Mouse (Mus musculus): ENCODE results near the gene Ccser1. TPM values are rescaled to one million over a fixed set of nuclear protein-coding genes. Genes with fewer than 3 reads are reported as not detected.
"Not testable (repeated sequence)": the region's sequence is repeated elsewhere in the genome, so short reads cannot be mapped to it uniquely, and the experiment has no call there.

Gene Ccser1
- total RNA-seq, 2 experiments from 2014 or later, result 0.82 to 1.1 TPM

- intact Hi-C loops (cut with DNase I), result no loop called here
- TF ChIP-seq CTCF (IDR thresholded peaks at IDR 0.05), result no peak
- Histone ChIP-seq H3K27ac (no peak overlapping the region), H3K4me3 (no peak overlapping the region)
- no peak for DNase-seq
Measured at GRCm38 (mm10) chr6:61976878-61977277, 796.8 kb downstream of the Ccser1 start.

DNA sequence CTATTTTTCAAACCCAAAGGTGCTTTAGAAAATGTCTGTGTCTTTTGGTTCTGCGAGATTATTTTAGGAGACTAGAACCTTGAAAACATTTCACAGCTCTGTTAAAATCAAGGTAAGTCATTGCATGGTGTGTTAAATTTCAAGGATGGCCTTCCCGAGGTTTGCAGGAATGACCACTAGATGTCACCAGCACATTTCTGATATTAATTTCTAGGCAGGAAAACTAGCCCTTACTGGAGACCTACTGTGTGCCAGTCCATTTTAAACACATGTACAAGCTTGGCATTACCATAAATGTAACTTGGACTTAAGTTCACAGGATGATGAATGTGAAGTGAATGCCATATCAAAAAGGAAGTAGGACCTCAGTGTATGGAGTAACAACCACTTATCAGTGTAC, 798.3 kb downstream of the Ccser1 start:
- peak; percentile 51 for TF ChIP-seq CTCF (IDR thresholded peaks at IDR 0.05)
- no peak overlapping the region for H3K27ac ChIP-seq
- no peak overlapping the region for H3K4me3 ChIP-seq
- no peak for DNase-seq
- intact Hi-C loops (cut with DNase I), result no loop called here

GRCm38 (mm10) chr6:62014374-62014773, 834.2 kb downstream of the Ccser1 start:
- no peak for DNase-seq
- H3K4me3 ChIP-seq, result no peak overlapping the region
- no peak overlapping the region for H3K27ac ChIP-seq
- intact Hi-C loops (cut with DNase I), result no loop called here
- TF ChIP-seq CTCF (IDR thresholded peaks at IDR 0.05), result no peak

DNA sequence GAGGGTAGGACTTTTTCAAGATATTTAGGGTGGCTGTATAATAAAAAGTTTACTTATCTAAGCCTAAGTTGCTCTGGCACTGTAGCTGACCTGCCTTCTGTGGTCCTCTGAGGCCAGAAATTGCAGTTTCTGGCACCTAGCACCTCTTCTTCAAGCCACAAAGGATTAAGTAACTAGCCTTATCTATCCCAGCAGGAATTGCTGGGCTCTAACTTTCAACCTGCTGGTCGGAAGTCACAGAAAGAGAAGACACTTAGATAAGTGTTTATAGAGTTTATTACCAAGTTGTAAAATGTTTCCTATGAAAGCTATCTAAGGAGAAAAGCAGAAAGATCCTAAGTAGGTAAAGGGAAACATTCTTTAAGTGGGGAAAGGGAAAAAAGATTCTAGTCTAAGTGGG, 864.3 kb downstream of the Ccser1 start:
- intact Hi-C loops (cut with DNase I), result no loop called here
- Histone ChIP-seq H3K27ac (no peak overlapping the region), H3K4me3 (no peak overlapping the region)
- DNase-seq, result no peak
- no peak for TF ChIP-seq CTCF (IDR thresholded peaks at IDR 0.05)

DNA sequence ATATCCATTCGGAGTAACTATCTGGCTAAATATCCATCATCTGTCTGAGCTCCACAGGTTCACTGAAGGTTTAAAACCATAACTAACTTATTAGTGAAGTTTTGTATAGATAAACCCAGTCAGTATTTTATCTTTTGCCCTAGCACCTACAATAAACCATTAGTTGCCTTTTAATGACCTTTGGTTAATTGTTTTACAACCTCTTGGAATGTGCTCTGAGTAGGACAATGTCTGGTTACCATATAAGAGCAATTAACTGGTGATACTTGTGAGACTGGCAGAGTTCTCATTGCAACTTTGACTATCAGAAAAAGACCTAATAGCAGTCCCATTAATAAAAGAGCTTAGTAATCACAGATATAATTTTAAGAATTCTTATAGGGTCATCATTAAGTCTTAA, 864.9 kb downstream of the Ccser1 start:
- H3K27ac ChIP-seq; H3K4me3 ChIP-seq; DNase-seq; intact Hi-C loops (cut with DNase I): not testable (repeated sequence)

GRCm38 (mm10) chr6:62055276-62055675, 875.2 kb downstream of the Ccser1 start:
- DNase-seq, result no peak
- intact Hi-C loops (cut with DNase I), result no loop called here
- no peak overlapping the region for H3K4me3 ChIP-seq
- no peak overlapping the region for H3K27ac ChIP-seq
- no peak for TF ChIP-seq CTCF (IDR thresholded peaks at IDR 0.05)

- TF ChIP-seq CTCF (IDR thresholded peaks at IDR 0.05), result no peak
- Histone ChIP-seq H3K27ac (no peak overlapping the region), H3K4me3 (no peak overlapping the region)
- intact Hi-C loops (cut with DNase I), result no loop called here
- DNase-seq, result no peak
Measured at GRCm38 (mm10) chr6:62066363-62067023, 886.4 kb downstream of the Ccser1 start.

- Histone ChIP-seq H3K4me3 (no peak overlapping the region), H3K27ac (no peak overlapping the region)
- intact Hi-C loops (cut with DNase I), result no loop called here
- no peak for TF ChIP-seq CTCF (IDR thresholded peaks at IDR 0.05)
- DNase-seq, result no peak
Measured at GRCm38 (mm10) chr6:62067024-62067380, 886.9 kb downstream of the Ccser1 start.

DNA sequence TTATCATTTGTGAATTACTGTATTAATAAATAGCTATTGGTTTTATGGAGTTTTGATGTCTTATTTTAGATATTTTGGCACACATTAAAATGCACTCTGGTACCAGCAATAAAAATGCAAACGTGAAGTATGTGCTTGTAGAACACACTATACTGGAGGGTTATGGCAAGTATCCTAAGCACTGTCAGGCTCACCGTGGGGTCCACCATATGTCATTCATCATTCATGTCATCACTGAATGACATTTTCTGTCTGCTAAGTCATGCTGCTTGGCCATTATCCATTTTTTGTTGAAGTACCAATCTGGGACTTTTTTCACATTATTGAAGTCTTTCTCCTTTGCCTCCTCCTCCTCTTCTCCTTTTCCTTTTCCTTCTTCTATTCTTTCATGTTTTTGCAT, 925.3 kb downstream of the Ccser1 start:
- TF ChIP-seq CTCF (IDR thresholded peaks at IDR 0.05), result no peak
- DNase-seq, result no peak
- intact Hi-C loops (cut with DNase I), result no loop called here
- no peak overlapping the region for H3K27ac ChIP-seq
- no peak overlapping the region for H3K4me3 ChIP-seq

DNA sequence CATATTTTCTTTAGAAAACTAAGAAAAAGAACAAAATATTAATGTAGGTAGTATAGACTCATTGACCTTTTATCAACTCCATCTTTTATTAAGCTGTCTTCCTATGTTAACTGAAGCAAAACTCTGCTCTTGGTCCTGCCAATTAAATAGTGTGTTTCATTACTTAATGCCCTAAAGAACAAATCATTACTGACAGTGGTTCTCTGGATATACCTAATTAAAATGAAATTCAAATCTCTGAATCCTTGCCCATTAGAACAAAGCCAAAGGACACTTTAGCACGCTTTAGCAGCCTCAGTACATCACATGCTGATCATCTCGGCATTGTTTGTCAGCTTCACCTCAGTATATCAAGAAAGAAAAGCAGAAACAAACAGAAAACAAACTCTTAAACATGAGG, 952.4 kb downstream of the Ccser1 start:
- intact Hi-C loops (cut with DNase I), result no loop called here
- TF ChIP-seq CTCF (IDR thresholded peaks at IDR 0.05), result no peak
- Histone ChIP-seq H3K4me3 (no peak overlapping the region), H3K27ac (no peak overlapping the region)
- no peak for DNase-seq

DNA sequence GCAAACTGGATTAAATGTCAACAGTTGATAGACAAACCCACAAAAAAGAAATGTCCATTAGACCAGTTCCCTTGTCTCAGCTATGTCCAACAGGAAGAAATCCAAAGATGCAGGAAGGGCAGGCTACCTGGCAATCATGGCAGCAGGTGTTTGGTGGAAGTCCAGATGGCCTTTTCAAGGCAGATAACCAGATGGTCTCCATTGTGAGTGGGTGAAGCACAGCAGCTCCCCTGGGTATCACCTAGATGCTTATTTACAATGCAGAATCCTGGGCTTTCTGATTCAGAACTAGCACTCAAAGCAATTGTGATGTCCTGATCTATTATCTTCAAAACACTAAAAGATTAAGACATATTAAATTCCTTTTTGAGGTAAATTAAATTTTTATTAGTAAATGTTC, 980.2 kb downstream of the Ccser1 start:
- no peak for DNase-seq
- intact Hi-C loops (cut with DNase I), result no loop called here
- TF ChIP-seq CTCF (IDR thresholded peaks at IDR 0.05), result no peak
- Histone ChIP-seq H3K27ac (no peak overlapping the region), H3K4me3 (no peak overlapping the region)

- TF ChIP-seq CTCF (IDR thresholded peaks at IDR 0.05), result no peak
- no peak overlapping the region for H3K4me3 ChIP-seq
- intact Hi-C loops (cut with DNase I), result no loop called here
- no peak overlapping the region for H3K27ac ChIP-seq
- DNase-seq, result no peak
Measured at GRCm38 (mm10) chr6:62162596-62162995, 982.5 kb downstream of the Ccser1 start.

- DNase-seq, result no peak
- intact Hi-C loops (cut with DNase I), result no loop called here
- Histone ChIP-seq H3K27ac (no peak overlapping the region), H3K4me3 (no peak overlapping the region)
- TF ChIP-seq CTCF (IDR thresholded peaks at IDR 0.05), result no peak
Measured at GRCm38 (mm10) chr6:62163826-62164225, 983.7 kb downstream of the Ccser1 start.

GRCm38 (mm10) chr6:62196496-62197188, 1016.5 kb downstream of the Ccser1 start:
- Histone ChIP-seq H3K27ac (no peak overlapping the region), H3K4me3 (no peak overlapping the region)
- intact Hi-C loops (cut with DNase I), result no loop called here
- DNase-seq, result no peak
- TF ChIP-seq CTCF (IDR thresholded peaks at IDR 0.05), result no peak
